Comparison of ENCODE assay signal across 19 mouse cellular contexts in the genomic region with DNA sequence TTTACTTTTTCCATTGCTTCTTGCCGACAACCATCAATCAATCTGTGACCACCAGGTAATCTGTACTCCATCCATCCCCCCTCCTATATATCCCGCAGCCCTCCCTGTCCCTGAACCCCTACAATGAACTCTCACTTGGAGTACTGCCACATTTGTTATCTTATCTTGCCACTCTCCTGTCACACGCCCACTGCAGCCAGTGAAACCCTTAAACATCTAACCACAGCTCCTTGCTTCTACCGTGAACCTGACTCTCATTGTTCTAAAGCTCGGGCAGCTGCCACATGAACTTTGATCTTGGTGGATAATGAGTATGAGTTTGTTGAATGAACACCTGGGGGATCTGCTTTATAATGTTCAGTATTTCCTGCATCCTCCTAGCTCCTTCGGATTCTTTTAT.
DNase-seq lines count a peak whose midpoint lies in the region; ATAC-seq and TF ChIP-seq lines count a peak whose summit lies in the region.
"Had no signal": no experiment of that assay in that cellular context is flagged by ENCODE, and none has a peak within 500 bp of the region (broad histone marks: within the 10 kb centered on the region; RNA-seq: fewer than 3 reads in every experiment).

No protein-coding gene starts in this region.

- H3K36me3 ChIP-seq in stomach, embryonic 14.5 days (ENCODE audit: control insufficient read depth, insufficient read depth, low read length), result no peaks in the 10 kb centered on the region
- H3K36me3 ChIP-seq in stomach, postnatal 0 days (ENCODE audit: control insufficient read depth, insufficient read depth, low read length), result no peaks in the 10 kb centered on the region
- no peaks in the 10 kb centered on the region for H3K36me3 ChIP-seq in hindbrain, embryonic 13.5 days
- H3K36me3 ChIP-seq: embryonic facial prominence, embryonic 12.5 days; forebrain, embryonic 15.5 days; heart, embryonic 10.5 days; hindbrain, embryonic 12.5 days had no signal

- DNase-seq in stomach, postnatal 0 days (ENCODE audit: low spot score), result no peak
- DNase-seq in thymus, adult 18-20 months, result peak; percentile 16 to 53
- DNase-seq in thymus, postnatal 25 days, result peak; percentile 43
- no peak for DNase-seq in adrenal gland, postnatal 14 days
- DNase-seq in ovary, adult 18-20 months (ENCODE audit: low spot score), result no peak
- DNase-seq: adrenal gland, postnatal 10 days; cerebellum, adult 11-12 months; cerebellum, adult 9-10 months; cerebellum, postnatal 25 days; gastrocnemius, postnatal 10 days; heart, adult 18-20 months; heart, postnatal 10 days; heart, postnatal 4 days had no signal

- no peak overlapping the region for H3K27ac ChIP-seq in stomach, embryonic 14.5 days (ENCODE audit: low read length)
- H3K27ac ChIP-seq in stomach, postnatal 0 days (replicated peaks), result no peak overlapping the region
- no peak overlapping the region for H3K27ac ChIP-seq in hindbrain, embryonic 13.5 days
- H3K27ac ChIP-seq: embryonic facial prominence, embryonic 12.5 days; forebrain, embryonic 15.5 days; heart, embryonic 10.5 days; hindbrain, embryonic 12.5 days had no signal

- H3K4me1 ChIP-seq in stomach, embryonic 14.5 days (ENCODE audit: control insufficient read depth, insufficient read depth, low read length), result no peaks in the 10 kb centered on the region
- H3K4me1 ChIP-seq in stomach, postnatal 0 days (replicated peaks; ENCODE audit: control insufficient read depth, insufficient read depth), result no peaks in the 10 kb centered on the region
- H3K4me1 ChIP-seq in hindbrain, embryonic 13.5 days (replicated peaks), result peaks cover 22% of the 10 kb centered on the region
- H3K4me1 ChIP-seq: heart, embryonic 10.5 days had no signal

- no peak for TF ChIP-seq EP300 in stomach, postnatal 0 days (optimal IDR thresholded peaks at IDR 0.05)

- 0 out of 2 replicates have a peak, but pooled peaks have one; percentile 23 for ATAC-seq in stomach, embryonic 14.5 days (ENCODE audit: insufficient number of reproducible peaks, insufficient read depth, low FRiP score, low read depth)
- ATAC-seq in stomach, postnatal 0 days (ENCODE audit: low FRiP score, low TSS enrichment), result no peak
- no peak for ATAC-seq in hindbrain, embryonic 13.5 days (ENCODE audit: low FRiP score)
- ATAC-seq: forebrain, embryonic 15.5 days had no signal

- WGBS in stomach, embryonic 14.5 days, result 31% methylated on average over 6 of the region's 6 CpGs
- WGBS in stomach, postnatal 0 days, result 32% methylated on average over 6 of the region's 6 CpGs
- WGBS in hindbrain, embryonic 13.5 days, result 71% methylated on average over 6 of the region's 6 CpGs

- no peak overlapping the region for H3K4me3 ChIP-seq in stomach, embryonic 14.5 days (ENCODE audit: low read depth, low read length)
- no peak overlapping the region for H3K4me3 ChIP-seq in stomach, postnatal 0 days (ENCODE audit: low read depth, low read length)
- H3K4me3 ChIP-seq in hindbrain, embryonic 13.5 days, result no peak overlapping the region
- H3K4me3 ChIP-seq: embryonic facial prominence, embryonic 12.5 days; forebrain, embryonic 15.5 days; heart, embryonic 10.5 days; hindbrain, embryonic 12.5 days had no signal

- no peaks in the 10 kb centered on the region for H3K27me3 ChIP-seq in stomach, embryonic 14.5 days (ENCODE audit: control insufficient read depth, insufficient read depth, low read length)
- no peaks in the 10 kb centered on the region for H3K27me3 ChIP-seq in stomach, postnatal 0 days (ENCODE audit: control insufficient read depth, insufficient read depth, low read length)
- H3K27me3 ChIP-seq in hindbrain, embryonic 13.5 days, result no peaks in the 10 kb centered on the region
- H3K27me3 ChIP-seq: embryonic facial prominence, embryonic 12.5 days; forebrain, embryonic 15.5 days; hindbrain, embryonic 12.5 days had no signal

- no peak for TF ChIP-seq CTCF in stomach, postnatal 0 days (IDR thresholded peaks at IDR 0.05; ENCODE audit: low read depth)

- no peak overlapping the region for H3K9ac ChIP-seq in stomach, embryonic 14.5 days (replicated peaks; ENCODE audit: low read depth, low read length)
- H3K9ac ChIP-seq in stomach, postnatal 0 days (ENCODE audit: low read length), result no peak overlapping the region
- H3K9ac ChIP-seq in hindbrain, embryonic 13.5 days, result no peak overlapping the region
- H3K9ac ChIP-seq: embryonic facial prominence, embryonic 12.5 days; forebrain, embryonic 15.5 days; hindbrain, embryonic 12.5 days had no signal

- H3K9me3 ChIP-seq in stomach, embryonic 14.5 days (ENCODE audit: control insufficient read depth, low read depth, low read length), result no peaks in the 10 kb centered on the region
- H3K9me3 ChIP-seq in stomach, postnatal 0 days (ENCODE audit: control insufficient read depth, low read length), result no peaks in the 10 kb centered on the region
- no peaks in the 10 kb centered on the region for H3K9me3 ChIP-seq in hindbrain, embryonic 13.5 days
- H3K9me3 ChIP-seq: embryonic facial prominence, embryonic 12.5 days; forebrain, embryonic 15.5 days; heart, embryonic 10.5 days; hindbrain, embryonic 12.5 days had no signal

- no peak overlapping the region for H3K4me2 ChIP-seq in stomach, embryonic 14.5 days (replicated peaks; ENCODE audit: low read depth, low read length)
- H3K4me2 ChIP-seq in stomach, postnatal 0 days (replicated peaks; ENCODE audit: low read depth), result no peak overlapping the region
- no peak overlapping the region for H3K4me2 ChIP-seq in hindbrain, embryonic 13.5 days
- H3K4me2 ChIP-seq: embryonic facial prominence, embryonic 12.5 days; forebrain, embryonic 15.5 days; hindbrain, embryonic 12.5 days had no signal

Comparison
In these comparisons a context has a peak if more than half of its experiments do, and no peak if none do; other contexts are left out.
1. DNase-seq: peak in thymus, adult 18-20 months (2 of 2) and thymus, postnatal 25 days (single experiment); none in stomach, postnatal 0 days (single experiment), adrenal gland, postnatal 14 days (single experiment) and ovary, adult 18-20 months (single experiment).